Mouse (Mus musculus): ENCODE measurements around the gene Frmd4a.

DNA sequence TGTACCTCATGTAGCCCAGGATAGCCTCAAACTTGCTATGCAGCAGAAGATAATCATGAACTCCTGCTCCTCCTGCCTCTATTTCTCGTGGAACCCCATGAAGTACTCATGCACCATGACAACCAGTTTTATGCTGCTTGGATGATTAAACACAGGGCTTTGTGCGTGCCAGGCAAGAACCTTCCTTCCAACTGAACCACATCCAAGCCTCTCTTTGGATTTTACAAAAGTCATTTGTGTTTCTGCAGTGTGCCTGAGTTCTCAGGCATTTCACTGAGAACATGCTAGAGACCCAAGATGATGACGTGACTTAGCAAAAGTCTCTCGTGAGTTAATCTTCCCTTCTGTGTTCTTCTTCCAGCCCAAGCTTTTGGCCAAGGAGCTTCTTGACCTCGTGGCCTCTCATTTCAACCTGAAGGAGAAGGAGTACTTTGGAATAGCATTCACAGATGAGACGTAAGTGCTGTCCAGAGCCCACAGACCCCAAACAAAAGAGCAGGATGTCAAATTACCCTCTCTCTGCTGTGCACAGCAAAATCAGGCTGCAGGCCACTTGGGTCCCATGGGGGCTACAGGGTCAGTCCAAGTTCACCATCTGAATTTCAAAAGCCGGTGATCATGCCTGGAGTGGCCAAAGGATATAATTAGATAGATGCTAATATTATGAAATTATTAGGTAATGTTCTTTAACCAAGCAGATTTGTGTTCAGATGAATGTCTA lies 455.4 kb downstream of the Frmd4a start:
- no peak for TF ChIP-seq POLR2A (IDR thresholded peaks at IDR 0.05; ENCODE audit: insufficient read depth, low read depth, low read length)
- no peak for TF ChIP-seq CTCF (IDR thresholded peaks at IDR 0.05)
- TF ChIP-seq EP300 (IDR thresholded peaks at IDR 0.05; ENCODE audit: insufficient read depth, low read depth, low read length): no peak
